Mouse (Mus musculus): Measurements from ENCODE around the gene Gpt2.

Gene Gpt2

DNA sequence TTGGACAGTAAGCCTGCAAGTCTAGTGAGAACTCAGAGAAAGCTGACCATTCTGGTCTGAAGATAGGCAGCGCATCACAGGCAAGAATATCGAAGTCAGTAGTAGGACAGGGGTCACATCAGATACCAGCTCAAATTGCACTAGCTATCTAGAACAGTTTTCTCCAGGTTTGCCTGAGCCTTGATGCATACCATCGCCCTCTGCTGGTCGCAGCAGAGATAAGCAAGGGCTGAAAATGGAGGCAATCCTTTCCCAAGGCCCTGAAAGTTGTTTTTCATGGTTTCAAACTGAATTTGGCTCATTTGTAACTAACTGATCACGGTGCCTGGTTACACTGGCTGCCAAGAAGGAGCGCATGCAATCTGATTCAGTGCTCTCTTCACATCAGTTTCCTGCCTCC lies 33.7 kb downstream of the Gpt2 start:
- no peak for DNase-seq (ENCODE audit: low spot score)

DNA sequence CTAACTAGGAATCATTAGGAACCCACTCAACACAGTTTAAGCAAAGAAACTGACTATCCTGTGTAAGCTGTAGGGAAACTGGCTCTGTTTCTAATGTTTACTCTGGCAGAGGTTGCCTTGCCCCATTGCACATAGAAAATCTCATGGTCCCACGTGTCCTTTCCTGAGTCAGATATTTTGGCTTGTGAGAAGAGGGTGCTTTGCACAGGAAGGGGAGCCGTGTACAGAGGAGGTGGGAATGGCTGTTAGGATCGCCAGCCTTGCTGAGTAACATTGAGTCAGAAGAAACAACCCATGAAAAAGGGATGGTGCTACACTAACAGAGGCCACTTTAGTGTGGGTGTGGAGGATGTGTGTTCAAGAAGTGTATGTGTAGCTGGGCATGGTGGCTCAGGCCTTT lies 36.6 kb downstream of the Gpt2 start:
- no peak for DNase-seq (ENCODE audit: low spot score)

DNA sequence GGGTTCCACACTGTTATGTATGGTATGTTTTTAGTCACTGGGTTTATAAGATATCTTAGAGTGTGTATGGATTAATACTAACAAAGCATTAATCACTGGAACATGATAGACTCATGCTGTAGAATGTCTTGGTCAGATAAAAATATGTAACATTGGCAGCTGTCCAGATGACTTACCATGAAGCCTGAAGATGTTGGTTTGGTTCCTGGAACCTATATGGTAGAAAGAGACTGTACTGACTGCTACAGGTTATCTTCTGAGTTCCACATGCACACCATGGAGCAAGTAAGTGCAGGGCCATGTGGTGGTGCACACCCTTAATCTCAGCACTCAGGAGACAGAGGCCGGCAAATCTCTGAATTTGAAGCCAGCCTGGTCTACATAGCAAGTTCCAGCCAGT lies 38.3 kb downstream of the Gpt2 start:
- DNase-seq (ENCODE audit: low spot score) = no peak

DNA sequence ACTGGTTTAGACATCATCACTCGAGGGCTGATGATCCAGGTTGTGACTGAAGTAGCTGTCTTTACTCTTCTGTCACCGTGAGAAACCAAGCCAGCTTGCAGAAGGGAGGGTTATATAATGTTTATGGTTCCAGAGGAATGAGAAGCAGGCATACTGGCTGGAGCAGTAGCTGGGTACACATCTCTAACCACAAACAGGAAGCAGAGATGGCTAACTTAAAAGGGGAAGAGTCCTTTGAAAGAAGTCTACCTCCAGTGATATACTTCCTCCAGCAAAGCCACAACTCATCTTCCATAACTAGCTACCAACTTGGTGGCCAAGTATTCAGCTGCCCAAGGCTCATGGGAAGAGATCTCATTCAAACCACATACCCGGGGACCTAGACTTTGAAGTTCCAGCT lies 39.1 kb downstream of the Gpt2 start:
- no peak for DNase-seq (ENCODE audit: low spot score)

DNA sequence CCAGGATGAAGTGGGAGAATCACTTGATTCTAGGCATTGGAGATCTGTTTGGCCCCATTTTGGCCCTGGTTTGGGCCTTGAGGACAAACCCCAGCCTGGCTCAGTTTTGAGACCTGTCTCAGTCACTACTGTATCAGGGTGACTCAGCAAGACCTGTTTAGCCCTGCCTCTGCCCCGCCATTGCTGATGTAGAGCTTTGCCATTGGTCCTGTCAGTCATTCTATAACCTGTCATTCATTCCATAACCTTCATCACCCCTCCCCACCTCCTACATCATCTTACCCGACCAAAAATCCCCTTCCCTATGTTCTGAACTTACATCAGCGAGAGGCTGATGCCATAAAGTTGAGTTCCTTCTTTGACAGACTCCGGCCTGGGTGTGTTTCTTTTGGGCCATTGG lies 40.5 kb downstream of the Gpt2 start:
- no peak for DNase-seq (ENCODE audit: low spot score)

DNA sequence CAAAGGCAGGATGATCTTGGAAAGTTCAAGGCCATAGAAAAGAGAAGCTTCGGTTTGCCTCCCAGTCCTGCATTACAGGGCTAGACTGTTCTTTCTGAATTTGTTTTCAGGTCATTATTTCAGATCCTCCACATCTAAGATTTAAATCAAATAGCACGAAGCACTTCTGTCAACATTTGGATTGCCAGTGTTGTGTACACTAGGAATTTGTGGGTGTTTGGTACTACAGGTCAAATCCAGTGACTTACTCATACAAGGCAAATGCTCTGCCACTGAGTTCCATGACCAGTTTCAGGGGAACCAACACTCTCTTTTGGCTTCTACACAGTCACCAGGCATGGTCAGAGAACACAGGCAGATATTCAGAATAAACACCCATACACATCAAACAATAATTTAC lies 41.1 kb downstream of the Gpt2 start:
- no peak for DNase-seq (ENCODE audit: low spot score)

DNA sequence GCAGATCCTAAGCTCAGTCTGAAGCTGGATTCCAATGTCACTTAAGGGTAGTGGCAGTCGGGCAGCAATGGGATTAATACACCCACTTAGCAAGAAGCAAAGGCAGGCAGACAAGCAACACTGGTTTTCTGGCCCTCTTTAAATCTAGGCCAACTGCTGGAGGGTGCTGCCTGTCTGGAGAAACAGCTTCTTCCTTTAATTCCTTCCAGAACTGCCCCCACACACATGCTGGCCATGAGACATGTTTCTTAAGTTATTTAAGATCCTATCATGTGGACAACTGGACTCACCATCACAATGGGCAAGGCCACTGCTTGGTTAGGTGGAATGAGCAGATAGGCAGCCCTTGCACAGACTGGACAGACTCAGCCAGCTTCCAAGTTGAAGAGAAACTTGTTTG lies 41.8 kb downstream of the Gpt2 start:
- no peak for DNase-seq (ENCODE audit: low spot score)

DNA sequence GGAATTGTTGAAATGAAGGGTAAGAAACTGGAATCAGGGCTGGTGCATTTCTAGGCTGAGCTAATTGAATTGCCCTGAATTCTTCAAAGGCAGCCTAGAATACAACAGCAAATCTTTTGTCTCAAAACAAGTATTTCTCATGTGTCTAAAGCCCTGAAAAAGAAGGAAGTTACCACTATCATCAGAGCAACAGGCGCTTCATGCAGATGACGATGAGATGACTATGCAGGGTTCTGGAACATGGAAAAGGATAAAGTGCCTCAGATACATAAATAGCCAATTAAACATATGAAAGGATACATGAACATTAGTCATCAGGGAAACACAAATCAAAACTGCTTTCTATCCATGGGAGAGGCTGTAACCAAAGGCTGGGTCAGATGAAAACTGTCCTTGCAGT lies 44.0 kb downstream of the Gpt2 start:
- DNase-seq (ENCODE audit: low spot score) = no peak

DNA sequence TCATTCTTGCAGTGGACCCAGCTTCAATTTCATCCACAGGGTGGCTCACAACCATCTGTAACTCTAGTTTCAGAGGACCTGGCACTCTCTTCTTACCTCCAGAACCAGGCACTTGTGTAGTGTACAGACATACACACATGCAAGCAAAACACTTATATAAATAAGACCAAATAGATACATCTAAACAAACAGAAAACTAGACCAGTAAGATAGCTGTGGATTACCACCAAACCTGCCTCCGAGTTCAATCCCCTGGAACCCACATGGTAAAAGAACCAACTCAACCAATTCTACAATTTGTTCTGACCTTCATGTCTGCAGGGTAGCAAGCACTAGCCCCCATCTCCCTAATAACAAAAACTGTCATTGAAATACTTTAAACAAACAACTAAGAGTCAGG lies 59.6 kb downstream of the Gpt2 start:
- DNase-seq (ENCODE audit: low spot score) = no peak

GRCm38 (mm10) chr8:85554391-85555180 lies 62.2 kb downstream of the Gpt2 start:
- DNase-seq (ENCODE audit: low spot score) = peak; percentile 12

DNA sequence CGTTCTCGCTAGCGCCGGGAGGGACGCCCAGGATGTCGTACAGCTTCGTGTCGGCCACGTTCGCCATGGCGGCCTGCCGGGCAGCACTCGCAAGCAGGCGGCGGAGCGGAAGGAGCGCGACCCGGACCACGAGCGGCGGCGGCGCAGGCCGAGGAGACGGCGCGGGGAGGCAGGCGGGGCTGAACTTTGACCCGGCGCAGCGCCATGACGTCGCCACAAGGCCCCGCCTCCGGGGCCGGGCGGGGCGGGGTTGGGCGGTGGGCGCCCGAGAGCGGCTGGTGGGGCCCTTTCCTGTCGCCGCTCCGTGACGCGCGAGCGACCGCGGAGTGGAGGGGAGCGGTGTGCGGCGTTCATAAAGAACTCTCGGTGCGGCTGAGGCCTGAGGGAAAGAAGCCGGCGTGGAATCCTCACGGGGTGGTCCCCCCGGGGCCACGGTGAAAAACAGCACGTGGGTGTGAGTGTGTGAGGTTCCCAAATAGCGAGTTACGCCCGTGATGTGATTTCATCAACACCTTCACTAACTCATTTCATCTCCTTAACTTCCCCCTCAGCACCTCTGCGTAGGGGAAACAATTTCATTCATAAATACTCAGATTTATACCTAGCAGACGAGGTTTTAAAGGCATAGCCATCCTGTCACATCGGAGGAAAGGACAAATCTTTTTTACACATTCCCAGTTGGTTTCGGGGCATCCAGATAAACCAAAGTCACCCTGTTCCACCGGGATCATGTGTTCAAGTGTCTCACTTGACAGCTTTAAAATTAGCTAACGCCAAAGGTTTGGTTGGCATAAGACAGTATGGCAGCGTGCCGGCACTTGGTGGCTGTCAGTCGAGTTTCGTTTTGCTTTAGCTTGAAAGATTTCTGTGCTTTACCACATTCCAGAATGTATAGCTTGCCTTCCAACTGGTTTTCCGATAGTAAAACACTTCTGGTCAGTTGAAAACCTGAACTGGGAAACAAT lies 63.1 kb downstream of the Gpt2 start, which contains the start of gene Dnaja2:
Gene Dnaja2, minus strand, starts transcription at position 164 of the 965 bp plus-strand sequence.
- peak; percentile 76 for DNase-seq (ENCODE audit: low spot score)

- no peak for DNase-seq (ENCODE audit: low spot score)
These were observed 64.7 kb downstream of the Gpt2 start for GRCm38 (mm10) chr8:85556986-85557600.

- DNase-seq (ENCODE audit: low spot score) = no peak
These were observed 65.2 kb downstream of the Gpt2 start for GRCm38 (mm10) chr8:85557601-85557986.

- DNase-seq (ENCODE audit: low spot score) = no peak
These were observed 66.8 kb downstream of the Gpt2 start for GRCm38 (mm10) chr8:85559201-85559600.

DNA sequence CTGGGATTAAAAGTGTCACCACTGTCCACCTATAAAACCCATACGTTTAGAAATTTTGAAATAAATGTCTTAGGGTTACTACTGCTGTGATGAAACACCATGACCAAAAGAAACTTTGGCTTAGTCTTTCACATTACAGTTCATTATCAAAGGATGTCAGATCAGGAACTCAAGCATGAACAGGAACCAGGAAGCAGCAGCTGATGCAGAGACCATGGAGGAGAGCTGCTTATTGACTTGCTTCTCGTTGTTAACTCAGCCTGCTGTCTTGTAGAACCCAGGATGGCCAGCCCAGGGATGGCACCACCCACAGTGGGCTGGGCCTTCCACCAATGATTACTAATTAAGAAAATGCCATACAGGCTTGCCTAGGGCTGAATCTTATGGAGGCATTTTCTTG lies 67.6 kb downstream of the Gpt2 start:
- DNase-seq (ENCODE audit: low spot score) = no peak

DNA sequence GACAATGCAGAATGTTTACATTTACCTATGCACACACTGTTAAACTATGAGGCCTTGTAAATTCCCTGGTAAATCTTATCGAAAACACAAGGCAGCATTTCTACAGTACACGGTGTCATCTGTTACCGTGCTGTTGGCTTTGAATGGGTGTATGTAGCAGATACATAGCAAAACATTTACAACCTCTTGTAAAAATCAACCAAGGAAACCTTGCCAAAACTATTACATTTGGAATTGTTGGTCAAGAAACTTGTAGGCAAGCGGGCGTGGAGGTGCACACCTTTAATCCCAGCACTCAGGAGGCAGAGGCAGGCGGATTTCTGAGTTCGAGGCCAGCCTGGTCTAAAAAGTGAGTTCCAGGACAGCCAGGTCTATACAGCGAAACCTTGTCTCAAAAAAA lies 71.0 kb downstream of the Gpt2 start:
- DNase-seq (ENCODE audit: low spot score) = no peak

DNA sequence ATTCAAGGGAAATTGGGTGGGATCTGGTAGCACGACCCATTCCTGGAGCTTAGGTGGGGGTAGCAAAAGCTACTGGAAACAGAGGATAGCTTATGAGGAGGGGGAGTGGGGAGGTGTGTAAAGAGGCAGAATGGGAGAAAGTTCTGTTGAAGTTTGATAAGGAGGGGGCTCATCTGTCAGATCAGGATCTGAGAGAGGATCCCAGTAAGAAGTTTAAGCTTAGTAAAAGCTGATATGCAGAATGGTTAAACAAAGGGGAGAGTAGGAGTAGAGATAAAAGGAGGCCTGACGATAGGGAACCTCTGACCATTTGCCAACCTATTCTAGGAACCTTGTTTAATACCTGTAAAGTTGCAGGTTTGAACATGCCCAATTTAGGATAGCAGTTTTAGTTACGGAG lies 72.8 kb downstream of the Gpt2 start:
- no peak for DNase-seq (ENCODE audit: low spot score)

DNA sequence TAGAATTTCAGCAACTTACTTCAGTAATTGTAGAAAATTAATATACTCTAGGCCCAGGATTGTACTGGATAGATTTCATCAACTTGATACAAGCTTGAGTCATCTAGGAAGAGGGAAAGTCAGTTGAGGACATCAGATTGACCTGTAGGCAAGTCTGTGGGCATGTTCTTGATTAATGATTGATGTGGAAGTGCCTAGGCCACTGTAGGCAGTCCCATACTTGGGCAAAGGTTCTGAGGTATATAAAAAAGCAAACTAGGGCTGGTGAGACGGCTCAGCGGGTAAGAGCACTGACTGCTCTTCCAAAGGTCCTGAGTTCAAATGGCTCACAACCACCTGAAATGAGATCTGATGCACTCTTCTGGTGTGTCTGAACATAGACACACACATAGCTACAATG lies 75.4 kb downstream of the Gpt2 start:
- no peak for DNase-seq (ENCODE audit: low spot score)

DNA sequence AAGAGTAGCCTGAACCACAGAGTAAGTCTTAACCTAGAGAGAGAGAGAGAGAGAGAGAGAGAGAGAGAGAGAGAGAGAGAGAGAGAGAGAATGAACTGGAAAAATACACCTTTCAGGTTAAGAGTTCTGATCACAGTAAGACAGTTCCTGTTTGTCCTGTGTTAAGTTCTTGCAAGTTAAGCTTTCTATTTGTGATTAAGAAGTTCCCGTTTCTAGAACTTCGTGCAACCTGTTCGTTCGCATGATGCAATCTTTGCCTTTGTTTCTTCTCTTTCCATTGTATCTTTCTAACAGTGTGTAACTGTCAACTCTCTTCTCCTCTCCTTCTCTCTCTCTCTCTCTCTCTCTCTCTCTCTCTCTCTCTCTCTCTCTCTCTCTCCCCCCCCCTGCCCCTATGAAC lies 78.1 kb downstream of the Gpt2 start:
- no peak for DNase-seq (ENCODE audit: low spot score)

GRCm38 (mm10) chr8:85573972-85574496 lies 81.7 kb downstream of the Gpt2 start:
- no peak for DNase-seq (ENCODE audit: low spot score)
